Mouse (Mus musculus) liver, embryonic 14.5 days (tissue): ENCODE data around the gene Plcl2.

Experiments
- CTCF ChIP-seq: IDR thresholded peaks from 2 replicates; pipeline ENCODE4 v1.5.1; 2016; ENCODE audit warnings: antibody characterized with exemption, low read depth, control low read depth
- EP300 ChIP-seq: IDR thresholded peaks from 2 replicates; pipeline ENCODE4 v1.6.1; 2016; ENCODE audit warnings: antibody characterized with exemption, low read depth

DNA sequence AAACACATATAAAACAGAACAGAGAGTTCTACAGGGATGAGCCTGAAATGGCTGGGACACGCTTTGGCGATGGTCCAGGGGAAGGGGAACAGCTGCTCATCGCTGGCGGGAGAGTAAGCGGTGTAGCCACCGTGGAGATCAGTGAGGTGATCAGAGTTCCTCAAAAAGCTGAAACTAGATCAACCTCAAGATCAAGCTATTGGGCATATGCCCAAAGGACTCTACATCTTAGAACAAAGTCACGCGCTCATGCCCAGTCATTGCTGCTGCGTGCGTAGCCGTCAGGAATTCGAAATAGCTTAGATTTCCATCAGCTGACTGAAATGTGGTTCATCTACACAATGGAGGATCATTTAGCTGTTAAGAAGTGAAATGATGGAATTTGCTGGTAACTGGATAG is 65.0 kb downstream of the Plcl2 start:
- TF ChIP-seq CTCF (no peak), EP300 (no peak)
